Mouse (Mus musculus) hematopoietic stem cell, adult 5-6 weeks (primary cell): Measurements from ENCODE around the gene Chga. TPM values are rescaled to one million over a fixed set of nuclear protein-coding genes. Genes with fewer than 3 reads are reported as not detected.

Experiments
- total RNA-seq: library from RNA; stranded (forward); fragments of 172-1452, 232-1000 nt; gene quantifications from 2 replicates; pipeline ENCODE4 v1.2.3, GENCODE M21; 2017

Chga gene
- total RNA-seq, 1 experiment from 2014 or later: 0.94 TPM

Other genes starting within 250 kb of the Chga start
- gene Lgmn, start 115.2 kb upstream of the Chga start, total RNA-seq: 2.3 and 7.1 TPM in 2 replicates
- gene Golga5, start 85.8 kb upstream of the Chga start, total RNA-seq: 82.0 and 92.9 TPM in 2 replicates
- gene Itpk1, start 150.0 kb downstream of the Chga start, total RNA-seq: 19.1 and 20.7 TPM in 2 replicates
- 10.8 and 17.4 TPM in 2 replicates for gene Moap1, start 188.7 kb downstream of the Chga start, total RNA-seq
- gene Tmem251, start 188.8 kb downstream of the Chga start, total RNA-seq: 8.4 and 10.9 TPM in 2 replicates
- gene Gm28051, start 202.8 kb downstream of the Chga start, total RNA-seq: not detected in 2 replicates
- gene Gon7, start 202.8 kb downstream of the Chga start, total RNA-seq: 16.5 and 26.2 TPM in 2 replicates
- 56.6 and 63.3 TPM in 2 replicates for gene Ubr7, start 203.0 kb downstream of the Chga start, total RNA-seq
- gene Gm20604, start 203.7 kb downstream of the Chga start, total RNA-seq: 7.3 and 9.8 TPM in 2 replicates